Mouse (Mus musculus) embryonic fibroblast, embryonic 13.5 days (primary cell): ENCODE measurements around the gene Lztr1.

Source experiments
- CTCF ChIP-seq: IDR thresholded peaks from 2 replicates; pipeline ENCODE4 v1.5.1; 2011; ENCODE audit warnings: mild to moderate bottlenecking, control low read depth, low read length, moderate library complexity, borderline replicate concordance; ENCODE audit not compliant: insufficient read depth
- POLR2A ChIP-seq: IDR thresholded peaks from 2 replicates; pipeline ENCODE4 v1.6.1; 2011; ENCODE audit warnings: low read depth, mild to moderate bottlenecking, control low read depth, low read length, moderate library complexity

GRCm38 (mm10) chr16:17536584-17536983, 28.1 kb downstream of the Lztr1 start:
- TF ChIP-seq POLR2A (no peak), CTCF (no peak)
